Mouse (Mus musculus): ENCODE measurements at regions not wholly inside any gene's neighbourhood (a gene's known extent, or its start where the extent isn't known, plus 50 kb on each side); places are given as distances from the start of the nearest gene placed in this dataset.

GRCm38 (mm10) chr2:82508595-82508994 lies 434.8 kb upstream of the Fsip2 start:
- no peak for DNase-seq

GRCm38 (mm10) chr2:82515165-82515564 lies 428.3 kb upstream of the Fsip2 start:
- no peak for DNase-seq

- DNase-seq, result peak; percentile 16
Measured at GRCm38 (mm10) chr2:82519951-82520350, 423.5 kb upstream of the Fsip2 start.

GRCm38 (mm10) chr2:82538958-82539357 lies 404.5 kb upstream of the Fsip2 start:
- DNase-seq, result no peak

GRCm38 (mm10) chr2:82540676-82541075 lies 402.8 kb upstream of the Fsip2 start:
- DNase-seq, result no peak

- peak; percentile 5 for DNase-seq
Measured at GRCm38 (mm10) chr2:82570358-82570757, 373.1 kb upstream of the Fsip2 start.

GRCm38 (mm10) chr2:82572099-82572498 lies 371.3 kb upstream of the Fsip2 start:
- no peak for DNase-seq

- no peak for DNase-seq
Measured at GRCm38 (mm10) chr2:82573841-82574240, 369.6 kb upstream of the Fsip2 start.

GRCm38 (mm10) chr2:82579665-82580064 lies 363.8 kb upstream of the Fsip2 start:
- DNase-seq, result no peak

- DNase-seq, result no peak
Measured at GRCm38 (mm10) chr2:82616185-82616584, 327.2 kb upstream of the Fsip2 start.

GRCm38 (mm10) chr2:82620553-82620952 lies 322.9 kb upstream of the Fsip2 start:
- no peak for DNase-seq

GRCm38 (mm10) chr2:82644428-82644827 lies 299.0 kb upstream of the Fsip2 start:
- DNase-seq, result no peak

Data from cerebellum, adult 9-10 months (tissue).